Mouse (Mus musculus) intestine, postnatal 0 days (tissue): ENCODE data around the gene Slc29a1. TPM values are rescaled to one million over a fixed set of nuclear protein-coding genes. Genes with fewer than 3 reads are reported as not detected.

ENCODE experiments used
- ATAC-seq: fragments of 200-750 bp; cut with Nextera tagmentation; 2 replicates; pipeline ENCODE4 v1.8.0; 2017; ENCODE audit warnings: mild to moderate bottlenecking, moderate TSS enrichment, moderate library complexity
- H3K27ac ChIP-seq: fragments of 300-500 bp; sonication (generic); 2 replicates; pipeline ENCODE4 v1.5.1; 2014; ENCODE audit warnings: mild to moderate bottlenecking, low read depth, low read length, moderate library complexity
- H3K27me3 ChIP-seq: fragments of 300-500 bp; sonication (generic); replicated peaks from 2 replicates; pipeline ENCODE4 v1.6.1; 2014; ENCODE audit warnings: low read length, mixed read lengths; ENCODE audit not compliant: control insufficient read depth, insufficient read depth
- H3K36me3 ChIP-seq: fragments of 300-500 bp; sonication (generic); 2 replicates; pipeline ENCODE4 v1.6.1; 2014; ENCODE audit warnings: mild to moderate bottlenecking, moderate library complexity; ENCODE audit not compliant: control insufficient read depth, insufficient read depth
- H3K4me1 ChIP-seq: fragments of 300-500 bp; sonication (generic); replicated peaks from 2 replicates; pipeline ENCODE4 v1.6.1; 2014; ENCODE audit warnings: antibody characterized with exemption, low read length, mixed read lengths; ENCODE audit not compliant: control insufficient read depth, insufficient read depth
- H3K4me2 ChIP-seq: fragments of 300-500 bp; sonication (generic); replicated peaks from 2 replicates; pipeline ENCODE4 v1.6.1; 2014; ENCODE audit warnings: low read depth, mild to moderate bottlenecking, moderate library complexity
- H3K4me3 ChIP-seq: fragments of 300-500 bp; sonication (generic); 2 replicates; pipeline ENCODE4 v1.5.1; 2014; ENCODE audit warnings: low read depth, low read length
- H3K9ac ChIP-seq: fragments of 300-500 bp; sonication (generic); 2 replicates; pipeline ENCODE4 v1.6.1; 2014; ENCODE audit warnings: mild to moderate bottlenecking, low read depth, low read length
- H3K9me3 ChIP-seq: fragments of 300-500 bp; sonication (generic); 2 replicates; pipeline ENCODE4 v1.6.1; 2016; ENCODE audit warnings: mixed run types; ENCODE audit not compliant: control insufficient read depth
- CTCF ChIP-seq: sonication (generic); IDR thresholded peaks from 2 replicates; pipeline ENCODE4 v1.5.1; 2016; ENCODE audit warnings: low read depth, mild to moderate bottlenecking, control low read depth, antibody characterized with exemption, moderate library complexity
- WGBS: fragments of 180-500 bp; shearing (Covaris S2); extraction: QIAGEN DNeasy Blood & Tissue Kit; methylation state at CpG from one replicate; pipeline ENCODE4 v1.1.7; 2014; 5-methylcytosine and 5-hydroxymethylcytosine counted together
- polyA plus RNA-seq: library from polyadenylated mRNA; unstranded; fragments of >200 nt; fragmentation: Nextera tagmentation; extraction: Ambion mirVana; gene quantifications from 2 replicates; pipeline ENCODE4 v1.2.1, GENCODE M21; 2015

Gene Slc29a1
- polyA plus RNA-seq, 1 experiment from 2014 or later: 37.8 TPM

- H3K9me3 ChIP-seq: no peaks in the 10 kb centered on the region
- no peak for TF ChIP-seq CTCF
- no peak overlapping the region for H3K4me2 ChIP-seq
- H3K36me3 ChIP-seq: peaks cover 3% of the 10 kb centered on the region; the same call in 1 of the 2 replicates
- no peak overlapping the region for H3K4me3 ChIP-seq
- H3K27me3 ChIP-seq: peaks cover 63% of the 10 kb centered on the region
- no peaks in the 10 kb centered on the region for H3K4me1 ChIP-seq
- no peak overlapping the region for H3K27ac ChIP-seq
- WGBS: 65% methylated on average over 1 of the region's 1 CpGs
- ATAC-seq: no peak
- H3K9ac ChIP-seq: no peak overlapping the region
These were observed 56.3 kb downstream of the Slc29a1 start for GRCm38 (mm10) chr17:45543115-45543514.

GRCm38 (mm10) chr17:45542705-45543104 is 56.7 kb downstream of the Slc29a1 start:
- H3K36me3 ChIP-seq: peaks cover 3% of the 10 kb centered on the region; the same call in 1 of the 2 replicates
- no peak for TF ChIP-seq CTCF
- H3K27ac ChIP-seq: no peak overlapping the region
- ATAC-seq: no peak
- H3K9ac ChIP-seq: no peak overlapping the region
- H3K9me3 ChIP-seq: no peaks in the 10 kb centered on the region
- no peak overlapping the region for H3K4me3 ChIP-seq
- no peaks in the 10 kb centered on the region for H3K4me1 ChIP-seq
- 59% methylated on average over 2 of the region's 2 CpGs for WGBS
- H3K27me3 ChIP-seq: peaks cover 59% of the 10 kb centered on the region
- H3K4me2 ChIP-seq: no peak overlapping the region

- no peak for ATAC-seq
- Histone ChIP-seq H3K36me3 (peaks cover 3% of the 10 kb centered on the region; the same call in 1 of the 2 replicates), H3K4me3 (no peak overlapping the region), H3K4me2 (no peak overlapping the region), H3K4me1 (no peaks in the 10 kb centered on the region), H3K9me3 (no peaks in the 10 kb centered on the region), H3K27me3 (peaks cover 54% of the 10 kb centered on the region), H3K27ac (no peak overlapping the region), H3K9ac (no peak overlapping the region)
- TF ChIP-seq CTCF: no peak
- 22% methylated on average over 6 of the region's 6 CpGs for WGBS
These were observed 57.3 kb downstream of the Slc29a1 start for GRCm38 (mm10) chr17:45542129-45542528.

GRCm38 (mm10) chr17:45539664-45540063 is 59.7 kb downstream of the Slc29a1 start:
- H3K27me3 ChIP-seq: peaks cover 47% of the 10 kb centered on the region
- WGBS: 76% methylated on average over 21 of the region's 21 CpGs
- H3K4me3 ChIP-seq: no peak overlapping the region
- no peak for TF ChIP-seq CTCF
- no peaks in the 10 kb centered on the region for H3K4me1 ChIP-seq
- no peak overlapping the region for H3K27ac ChIP-seq
- ATAC-seq: no peak
- H3K36me3 ChIP-seq: no peaks in the 10 kb centered on the region
- H3K4me2 ChIP-seq: no peak overlapping the region
- no peak overlapping the region for H3K9ac ChIP-seq
- H3K9me3 ChIP-seq: no peaks in the 10 kb centered on the region

GRCm38 (mm10) chr17:45538394-45538793 is 61.0 kb downstream of the Slc29a1 start:
- Histone ChIP-seq H3K9me3 (no peaks in the 10 kb centered on the region), H3K4me3 (no peak overlapping the region), H3K27me3 (peaks cover 36% of the 10 kb centered on the region), H3K4me1 (no peaks in the 10 kb centered on the region), H3K27ac (no peak overlapping the region), H3K9ac (no peak overlapping the region), H3K36me3 (no peaks in the 10 kb centered on the region), H3K4me2 (no peak overlapping the region)
- WGBS: 45% methylated on average over 4 of the region's 4 CpGs
- no peak for ATAC-seq
- TF ChIP-seq CTCF: no peak

GRCm38 (mm10) chr17:45536264-45536663 is 63.1 kb downstream of the Slc29a1 start:
- H3K27me3 ChIP-seq: peaks cover 37% of the 10 kb centered on the region
- no peak overlapping the region for H3K9ac ChIP-seq
- H3K4me3 ChIP-seq: no peak overlapping the region
- H3K4me1 ChIP-seq: no peaks in the 10 kb centered on the region
- H3K4me2 ChIP-seq: no peak overlapping the region
- no peaks in the 10 kb centered on the region for H3K9me3 ChIP-seq
- no peaks in the 10 kb centered on the region for H3K36me3 ChIP-seq
- no peak overlapping the region for H3K27ac ChIP-seq
- no peak for ATAC-seq
- 14% methylated on average over 5 of the region's 5 CpGs for WGBS
- no peak for TF ChIP-seq CTCF

Other genes with a start within 250 kb of the Slc29a1 start
- gene Cdc5l, start 165.9 kb downstream of the Slc29a1 start, polyA plus RNA-seq: 31.3 and 33.1 TPM in 2 replicates
- 0.22 and 0.25 TPM in 2 replicates for gene Spats1, start 124.2 kb downstream of the Slc29a1 start, polyA plus RNA-seq
- 3.6 and 4.0 TPM in 2 replicates for gene Aars2, start 92.8 kb downstream of the Slc29a1 start, polyA plus RNA-seq
- not detected in 2 replicates for gene Tcte1, start 76.2 kb downstream of the Slc29a1 start, polyA plus RNA-seq
- gene Tmem151b, start 49.9 kb downstream of the Slc29a1 start, polyA plus RNA-seq: 0.68 TPM in 2 replicates
- gene Nfkbie, start 43.9 kb downstream of the Slc29a1 start, polyA plus RNA-seq: 3.8 and 4.0 TPM in 2 replicates
- 77.7 and 79.5 TPM in 2 replicates for gene Slc35b2, start 35.7 kb downstream of the Slc29a1 start, polyA plus RNA-seq
- 483 and 505 TPM in 2 replicates for gene Hsp90ab1, start 26.3 kb downstream of the Slc29a1 start, polyA plus RNA-seq
- gene Mymx, start 2.5 kb upstream of the Slc29a1 start, polyA plus RNA-seq: 0.34 and 0.38 TPM in 2 replicates
- not detected in 2 replicates for gene Capn11, start 59.7 kb upstream of the Slc29a1 start, polyA plus RNA-seq
- gene Mrpl14, start 86.7 kb upstream of the Slc29a1 start, polyA plus RNA-seq: 120 and 127 TPM in 2 replicates
- 22.6 and 24.7 TPM in 2 replicates for gene Tmem63b, start 87.3 kb upstream of the Slc29a1 start, polyA plus RNA-seq
- gene 1600014C23Rik, start 134.2 kb upstream of the Slc29a1 start, polyA plus RNA-seq: not detected in 2 replicates